Mouse (Mus musculus): Measurements from ENCODE around the gene Olfr984.

Gene Olfr984

GRCm38 (mm10) chr9:40114106-40114505, at the start of gene Olfr984:
TSS of gene Olfr984 (minus strand) at chr9:40114206.
- no peak for DNase-seq

- no peak for DNase-seq
Observed at GRCm38 (mm10) chr9:40155118-40155644, 41.2 kb upstream of the Olfr984 start.

- no peak for DNase-seq
Observed at GRCm38 (mm10) chr9:40141544-40141943, 27.5 kb upstream of the Olfr984 start.

DNA sequence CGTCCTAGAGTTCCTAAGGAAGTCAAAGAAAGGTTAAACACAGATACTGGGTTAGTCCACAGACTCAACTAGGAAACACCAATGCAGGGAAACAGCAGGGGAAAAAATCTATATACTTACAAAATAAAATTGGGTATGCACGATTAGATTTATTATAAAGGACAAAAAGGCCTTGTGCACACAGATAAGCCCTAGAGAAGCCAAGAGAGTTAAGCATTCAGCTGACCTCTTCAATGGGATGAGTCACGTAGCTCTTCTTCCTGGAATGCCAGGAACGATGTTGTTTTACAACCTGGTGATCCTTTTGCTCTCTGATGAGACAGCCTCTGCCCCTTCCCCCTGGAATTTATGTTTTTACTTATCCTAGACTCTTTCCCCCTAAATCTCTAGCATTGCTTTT, 25.5 kb upstream of the Olfr984 start:
- no peak for DNase-seq

DNA sequence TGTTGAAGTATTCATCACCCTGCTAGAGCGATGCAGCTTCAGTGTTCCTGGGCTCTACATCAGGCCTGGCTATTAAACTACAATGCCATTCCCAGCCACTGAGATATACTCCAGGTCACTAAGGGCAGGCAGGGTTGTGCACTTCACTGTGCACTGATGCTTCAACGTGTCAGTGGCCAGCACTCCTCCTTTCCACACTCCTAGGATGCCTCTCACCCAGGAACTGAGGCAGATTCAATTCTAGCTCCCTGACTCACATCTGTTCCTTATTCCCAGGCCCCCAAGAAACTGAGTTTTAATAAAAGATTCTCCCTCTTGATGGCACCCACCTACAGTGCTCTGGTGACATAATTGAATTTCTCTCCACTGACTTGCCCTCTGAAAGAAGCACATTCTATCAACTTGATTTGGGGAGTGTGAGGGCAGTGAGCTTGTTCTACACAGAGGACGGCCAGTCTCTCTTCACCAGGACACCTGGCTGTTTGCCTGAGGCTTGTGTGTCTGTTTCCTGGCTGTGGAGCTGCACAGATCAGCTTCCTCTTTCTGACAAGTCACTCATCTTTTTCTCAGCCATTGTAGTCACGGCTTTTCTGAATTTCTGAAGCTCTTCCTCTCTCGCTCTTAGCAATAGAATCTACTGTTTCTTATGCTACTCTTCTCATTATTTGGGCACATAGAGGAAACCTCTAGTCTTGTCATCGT, 23.1 kb upstream of the Olfr984 start:
- DNase-seq: no peak

- no peak for DNase-seq
Observed at GRCm38 (mm10) chr9:40130556-40130955, 16.6 kb upstream of the Olfr984 start.

DNA sequence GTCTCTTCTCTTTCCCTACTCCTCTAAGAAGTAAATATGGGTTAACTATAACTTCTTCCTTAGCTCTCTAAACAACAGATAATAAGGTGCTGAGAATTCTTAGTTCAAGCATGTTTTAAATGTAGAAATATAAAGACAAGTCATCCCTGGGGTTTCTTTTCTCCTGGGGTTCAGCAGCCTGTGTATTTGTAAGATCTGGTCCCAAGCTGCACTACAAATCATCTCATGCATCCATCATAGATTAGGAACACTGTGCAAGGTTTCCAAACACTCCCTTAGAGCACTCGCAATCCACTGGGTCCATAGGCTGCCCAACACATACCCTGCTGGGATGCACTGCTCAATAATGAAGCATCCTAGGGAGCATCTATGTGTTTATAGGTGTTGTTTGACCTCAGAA, 16.1 kb upstream of the Olfr984 start, which contains the start of gene Olfr985:
Gene Olfr985, minus strand, starts transcription at position 101 of the 400 bp plus-strand sequence.
- DNase-seq: no peak

DNA sequence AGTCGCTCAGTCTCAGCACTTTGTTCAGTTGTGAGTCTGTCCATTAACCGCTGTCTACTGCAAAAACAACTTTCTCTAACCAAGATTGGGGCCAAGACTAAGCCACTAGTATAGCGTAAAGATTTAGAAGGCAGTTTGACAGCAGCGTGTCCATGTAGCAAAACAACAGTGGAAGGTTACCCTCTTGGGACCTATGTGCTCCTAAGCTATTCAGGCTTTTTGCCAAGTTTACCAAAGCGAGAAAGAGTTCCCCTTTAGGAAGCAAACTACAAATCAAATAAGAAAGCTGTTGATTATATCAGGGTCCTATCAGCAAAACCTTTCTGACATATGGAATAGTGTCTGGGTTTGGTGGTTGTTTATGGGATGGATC, 3.3 kb upstream of the Olfr984 start:
- no peak for DNase-seq

- no peak for DNase-seq
Observed at GRCm38 (mm10) chr9:40116645-40117286, 2.8 kb upstream of the Olfr984 start.

GRCm38 (mm10) chr9:40094769-40095168, 19.2 kb downstream of the Olfr984 start:
- DNase-seq: no peak

DNA sequence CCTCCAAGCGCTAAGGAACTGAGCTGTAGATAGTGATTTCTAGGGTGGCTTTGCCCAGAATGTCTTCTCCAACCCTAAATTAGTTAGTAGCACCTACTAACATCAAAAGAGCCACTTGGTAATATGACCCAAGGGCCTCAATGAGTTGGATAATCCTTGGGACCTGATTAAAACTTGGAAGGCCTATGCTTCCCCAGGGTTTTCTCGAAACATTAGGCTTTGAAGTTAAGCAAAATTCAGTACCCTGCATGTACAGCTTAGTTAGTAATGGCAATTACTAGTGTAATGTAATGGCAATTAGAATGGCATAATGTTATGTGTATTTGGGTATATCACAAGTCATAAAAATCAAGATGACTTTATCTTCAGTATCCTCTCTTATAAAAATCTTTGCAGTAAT, 20.5 kb downstream of the Olfr984 start, which contains the start of gene Olfr983:
Gene Olfr983, minus strand, starts transcription at position 101 of the 400 bp plus-strand sequence.
- no peak for DNase-seq

DNA sequence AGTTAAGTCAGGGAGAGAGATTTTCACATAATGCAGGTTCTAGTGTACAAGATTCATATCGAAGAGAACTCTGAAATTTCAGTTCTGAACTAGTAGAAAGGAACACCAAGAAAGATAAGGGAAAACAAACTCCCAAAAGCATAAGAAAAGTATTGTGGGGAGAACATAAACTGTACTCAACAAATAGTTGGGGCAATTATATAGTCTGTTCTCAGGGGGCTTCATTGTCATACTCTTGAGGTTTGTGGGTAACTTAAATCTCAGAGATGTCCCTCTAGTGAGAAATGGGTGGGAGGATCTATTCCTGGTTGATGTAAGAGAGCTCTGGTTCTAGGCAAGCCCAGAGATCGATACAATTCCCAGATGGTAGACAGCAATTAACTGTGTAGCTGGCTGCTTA, 40.5 kb downstream of the Olfr984 start, which contains the start of gene Olfr982:
Gene Olfr982, plus strand, starts transcription at position 301 of the 400 bp plus-strand sequence.
- no peak for DNase-seq

GRCm38 (mm10) chr9:40050138-40050537, 63.9 kb downstream of the Olfr984 start:
- no peak for DNase-seq
